Mouse (Mus musculus) adrenal gland, postnatal 25 days (tissue): ENCODE data around the gene Rhbdl1. TPM values are rescaled to one million over a fixed set of nuclear protein-coding genes. Genes with fewer than 3 reads are reported as not detected.
A peak's percentile ranks its signal among the peaks of the same experiment; 100 is the strongest.

ENCODE experiments used
- DNase-seq: peaks from one replicate; pipeline ENCODE4 v3.0.0; 2021; ENCODE audit warnings: mixed read lengths
- long read RNA-seq: library from polyadenylated mRNA; stranded (forward); transcript quantifications from one replicate; pipeline ENCODE4 v2.0.0, GENCODE M21; 2021
- total RNA-seq: library from RNA; stranded (reverse); gene quantifications from 2 replicates; pipeline ENCODE4 v1.2.3, GENCODE M21; 2021

The Rhbdl1 gene
- total RNA-seq, result 15.4 and 20.2 TPM in 2 replicates
- long read RNA-seq, partial matches to known transcripts, result 17 of 35 reads
- long read RNA-seq, other reads (novel, unspliced or antisense), result 16 of 35 reads

DNA sequence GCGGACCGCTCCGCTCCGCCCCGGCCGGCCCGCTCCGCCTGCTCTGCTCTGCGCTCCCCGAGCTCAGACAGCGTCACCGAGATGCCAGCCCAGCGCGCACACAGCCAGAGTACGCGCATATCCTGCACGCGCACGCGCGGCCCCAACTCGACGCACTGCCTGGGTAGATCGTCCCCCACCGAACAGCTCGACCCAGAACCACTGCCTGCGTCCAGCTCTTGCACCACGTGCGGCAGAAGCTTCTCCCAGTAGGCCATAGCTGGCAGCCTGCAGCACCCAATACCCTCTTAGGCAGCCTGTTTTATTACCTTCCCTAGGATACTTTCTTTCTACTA is at the start of gene Rhbdl1:
Gene Rhbdl1 (minus strand): TSS at position 220 of the 335 bp plus-strand sequence.
- peak; percentile 88 for DNase-seq

DNA sequence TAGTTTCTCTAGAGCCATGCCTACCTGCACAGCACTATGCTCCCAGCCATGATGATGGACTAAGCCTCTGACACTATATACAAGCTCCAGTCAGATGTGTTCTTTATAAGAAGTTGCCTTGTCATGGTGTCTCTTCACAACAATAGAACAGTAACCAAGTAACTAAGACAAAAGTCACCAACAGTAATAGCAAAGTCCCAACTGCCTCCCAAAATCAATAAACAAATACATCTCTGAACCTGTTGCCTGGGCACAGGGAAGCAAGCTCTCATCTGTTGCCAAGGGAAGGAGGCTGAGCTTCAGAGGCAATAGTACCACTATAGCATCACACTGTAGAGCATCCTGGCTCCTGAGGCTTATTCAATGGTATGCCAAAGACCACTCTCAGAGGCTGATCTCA is 49.7 kb upstream of the Rhbdl1 start:
- no peak for DNase-seq

- DNase-seq, result no peak
These were observed 48.5 kb upstream of the Rhbdl1 start for GRCm38 (mm10) chr17:25885636-25886035.

DNA sequence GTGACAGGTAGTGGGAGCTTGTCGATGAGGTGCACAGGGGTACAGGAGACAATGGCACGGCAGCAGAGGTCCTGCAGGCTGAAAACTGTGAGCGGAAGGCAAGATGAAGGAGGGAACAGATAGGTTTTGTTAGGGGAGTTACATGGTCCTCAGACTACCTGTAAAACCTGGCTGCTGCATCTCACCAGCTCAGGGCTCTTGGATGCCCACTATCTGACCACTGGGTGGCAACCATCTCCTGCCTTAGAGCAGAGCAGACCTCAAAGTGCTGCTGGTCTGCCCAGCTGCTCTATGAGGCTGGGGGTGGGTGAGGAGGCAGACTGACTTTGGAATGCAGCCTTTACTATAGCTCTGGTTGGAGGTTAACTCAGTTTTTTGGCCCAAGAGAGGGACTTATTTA is 46.7 kb upstream of the Rhbdl1 start:
- DNase-seq, result no peak

GRCm38 (mm10) chr17:25883268-25883667 is 46.2 kb upstream of the Rhbdl1 start:
- DNase-seq, result no peak

- no peak for DNase-seq
These were observed 45.2 kb upstream of the Rhbdl1 start for GRCm38 (mm10) chr17:25882306-25882705.

- DNase-seq, result no peak
These were observed 44.6 kb upstream of the Rhbdl1 start for GRCm38 (mm10) chr17:25881691-25882090.

DNA sequence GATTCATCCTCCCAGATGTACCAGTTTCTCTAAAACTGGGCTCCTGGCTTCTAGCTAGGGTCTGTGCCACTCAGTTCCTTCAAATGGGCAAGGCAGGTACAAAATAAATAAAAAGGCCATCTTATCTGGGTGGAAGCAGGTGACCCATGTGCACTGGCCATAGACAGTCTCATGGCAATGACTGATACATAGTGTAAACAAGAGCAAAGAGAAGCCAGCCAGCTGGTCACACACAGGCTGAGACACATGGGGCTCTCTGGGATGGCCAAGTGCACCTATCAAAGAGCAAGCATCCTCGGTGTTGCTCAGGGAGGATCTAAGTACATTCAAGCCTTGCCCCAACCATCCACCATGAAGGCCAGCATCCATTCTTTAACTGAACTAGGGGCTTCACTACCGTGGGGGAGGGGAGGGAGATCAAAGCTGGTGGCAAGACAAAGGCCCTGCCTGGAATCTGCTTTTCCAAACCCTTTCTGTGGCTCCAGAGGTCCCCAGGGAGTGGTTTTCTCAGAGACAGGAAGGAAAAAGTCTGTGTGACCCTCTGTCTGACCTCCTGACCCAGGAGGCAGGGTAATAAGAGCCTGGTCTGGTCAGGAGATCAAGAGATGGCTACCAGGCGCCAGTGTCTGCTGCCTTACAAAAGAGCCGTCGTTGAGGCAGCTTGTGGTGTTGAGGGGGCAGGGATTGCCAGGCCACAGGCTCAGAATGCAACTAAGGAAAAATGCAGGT is 44.0 kb upstream of the Rhbdl1 start:
- no peak for DNase-seq

GRCm38 (mm10) chr17:25880196-25880910 is 43.3 kb upstream of the Rhbdl1 start, which contains the start of gene Wfikkn1:
Wfikkn1 (minus strand) TSS chr17:25880858.
- no peak for DNase-seq

- DNase-seq, result no peak
These were observed 42.7 kb upstream of the Rhbdl1 start for GRCm38 (mm10) chr17:25879750-25880149.

DNA sequence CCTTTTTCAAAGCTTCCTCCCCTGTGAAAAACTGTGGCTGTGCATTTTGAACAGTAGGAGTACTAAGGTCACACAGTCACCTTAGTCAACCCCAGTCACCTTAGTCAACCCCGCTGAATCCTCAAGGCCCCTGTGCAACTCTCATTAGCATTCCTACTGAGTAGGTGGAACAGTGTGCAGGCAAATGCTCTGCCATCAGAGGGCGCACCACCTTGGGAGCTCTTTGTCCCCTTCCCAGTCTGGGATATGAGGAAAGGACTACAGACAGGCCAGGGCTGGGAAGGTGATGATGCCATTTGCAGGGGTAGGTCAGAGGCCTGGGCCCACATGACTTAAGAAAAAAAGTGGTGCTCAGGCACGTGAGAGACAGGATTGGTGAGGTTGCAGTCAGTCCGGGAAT is 42.2 kb upstream of the Rhbdl1 start:
- DNase-seq, result peak; percentile 61

DNA sequence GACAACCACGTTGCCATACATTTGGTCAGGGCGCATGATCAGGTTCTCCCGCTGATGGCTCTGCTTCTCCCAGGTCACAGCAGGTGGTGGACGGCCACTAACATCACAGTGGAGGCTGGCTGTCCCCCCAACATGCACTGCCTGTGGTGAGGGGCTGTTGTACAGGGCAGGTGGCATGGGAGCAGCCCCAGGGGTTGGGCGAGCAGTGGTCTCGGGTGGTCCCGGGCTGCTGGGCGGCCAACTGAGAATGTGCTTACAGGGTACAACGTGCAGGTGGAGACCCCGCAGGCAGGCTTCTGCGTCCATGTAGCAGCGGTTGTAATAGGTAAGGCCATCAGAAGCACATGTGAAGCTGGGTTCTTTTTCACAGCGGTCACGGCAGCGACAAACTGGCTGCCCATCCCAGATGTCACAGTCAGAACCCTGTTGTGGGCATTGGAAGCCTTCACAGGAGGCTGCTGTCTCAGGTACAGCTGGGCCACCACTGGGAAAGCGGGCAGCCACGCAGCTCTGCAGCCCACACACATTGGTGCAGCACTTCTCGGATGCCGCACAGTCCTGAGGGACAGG is 41.6 kb upstream of the Rhbdl1 start:
- no peak for DNase-seq

DNA sequence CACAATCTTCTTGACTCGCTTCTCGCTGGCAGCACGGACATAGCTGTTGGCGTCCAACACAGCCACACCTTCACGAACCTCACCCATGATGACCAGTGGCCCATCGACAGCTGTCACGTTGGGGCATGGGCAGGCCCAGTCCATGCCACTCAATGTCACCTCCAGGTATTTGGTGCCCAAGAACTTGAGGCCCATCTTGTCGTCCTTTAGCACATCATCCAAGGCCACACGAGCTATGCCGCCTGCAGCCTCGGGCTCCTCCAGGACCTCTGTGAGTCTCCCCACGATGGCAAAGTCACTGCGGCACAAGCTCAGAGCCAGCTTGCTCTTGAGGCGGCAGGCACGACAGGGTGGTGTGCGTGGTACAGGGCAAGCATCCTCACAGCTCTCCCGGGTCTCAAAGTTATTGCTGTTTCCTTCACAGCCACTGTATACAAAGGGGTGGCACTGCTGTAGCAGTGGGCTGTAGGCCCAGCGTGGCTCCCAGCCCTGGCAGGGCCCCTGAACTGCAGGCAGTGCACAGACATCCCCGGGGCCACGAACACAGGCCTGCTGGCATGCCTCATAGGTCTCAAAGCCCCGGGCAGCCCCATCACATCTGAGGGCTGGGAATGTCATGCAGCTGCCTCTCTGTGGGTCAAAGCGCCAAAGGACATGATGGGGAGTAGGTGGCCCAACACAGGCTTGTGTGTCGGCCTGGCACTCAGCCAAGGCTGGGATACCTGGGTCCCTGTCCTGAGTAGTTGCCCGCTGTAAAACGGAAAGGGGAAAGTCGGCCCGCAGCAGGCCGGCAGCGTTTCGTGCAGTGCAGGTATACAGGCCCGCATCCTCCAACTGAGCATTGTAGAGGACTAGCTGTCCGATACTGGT is 40.9 kb upstream of the Rhbdl1 start:
- DNase-seq, result no peak

DNA sequence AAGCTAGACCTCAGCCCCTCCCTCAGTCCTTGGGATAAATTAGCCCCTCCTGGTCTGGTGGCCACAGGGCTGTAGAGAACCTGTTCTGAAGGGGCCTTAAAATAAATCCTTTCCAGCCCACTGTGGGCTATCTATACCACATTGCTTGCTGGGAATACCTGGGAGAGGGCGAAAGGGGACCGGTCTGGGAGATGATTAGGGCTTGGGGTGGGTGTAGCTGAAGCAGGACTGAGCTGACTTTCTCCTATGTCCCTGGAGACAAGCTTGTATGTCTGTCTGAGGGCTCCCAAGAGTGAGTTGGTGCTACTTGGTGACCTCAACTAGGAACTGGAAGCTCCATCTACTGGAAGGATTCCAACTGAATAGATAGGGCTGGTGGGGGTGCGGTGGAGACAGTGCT is 39.9 kb upstream of the Rhbdl1 start:
- no peak for DNase-seq

DNA sequence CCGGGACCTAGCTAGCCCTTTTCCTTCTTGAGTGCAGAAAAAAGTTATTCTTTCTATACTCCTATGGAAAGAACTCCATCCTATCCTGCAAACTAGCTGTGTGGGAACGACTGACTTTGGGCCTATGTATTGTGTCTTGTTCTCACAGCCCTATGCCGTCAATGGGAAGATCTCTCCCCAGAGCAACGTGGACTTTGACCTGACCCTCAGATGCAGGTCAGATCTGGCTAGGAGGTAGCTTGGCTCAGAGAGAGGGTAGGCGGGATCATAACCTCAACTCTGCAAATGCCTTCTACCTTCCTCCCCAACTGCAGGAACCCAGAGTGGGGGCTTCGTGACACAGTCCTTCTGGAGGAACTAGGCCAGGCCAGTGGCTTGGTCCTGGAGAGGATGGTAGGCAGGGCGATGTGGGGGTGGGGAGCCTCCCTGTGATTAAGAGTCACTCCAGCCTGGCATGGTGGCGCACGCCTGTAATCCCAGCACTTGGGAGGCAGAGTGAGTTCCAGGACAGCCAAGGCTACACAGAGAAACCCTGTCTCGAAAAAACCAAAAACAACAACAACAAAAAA is 39.3 kb upstream of the Rhbdl1 start:
- no peak for DNase-seq

- peak; percentile 92 for DNase-seq
These were observed 38.4 kb upstream of the Rhbdl1 start for GRCm38 (mm10) chr17:25875171-25876136.

- peak; percentile 89 for DNase-seq
These were observed 37.7 kb upstream of the Rhbdl1 start, which contains the start of gene Mettl26 for GRCm38 (mm10) chr17:25874721-25875170. Mettl26 (plus strand) TSS chr17:25875074.

- no peak for DNase-seq
These were observed 37.1 kb upstream of the Rhbdl1 start for GRCm38 (mm10) chr17:25874148-25874720.

GRCm38 (mm10) chr17:25873405-25874147 is 36.5 kb upstream of the Rhbdl1 start:
- no peak for DNase-seq
